10 mouse cellular contexts compared by ENCODE assay signal in genomic region chr14:11774476-11775037, GRCm38 (mm10).
DNase-seq lines count a peak whose midpoint lies in the region; ATAC-seq lines count a peak whose summit lies in the region.
"Had no signal": no experiment of that assay in that cellular context is flagged by ENCODE, and none has a peak within 500 bp of the region (broad histone marks: within the 10 kb centered on the region; RNA-seq: fewer than 3 reads in every experiment).

No protein-coding gene starts in this region.

- 0 out of 2 replicates have a peak overlapping the region, but pooled peaks have one; percentile 24 for H3K27ac ChIP-seq in lung, embryonic 15.5 days
- H3K27ac ChIP-seq: liver, embryonic 12.5 days had no signal

- no peak overlapping the region for H3K4me3 ChIP-seq in lung, embryonic 15.5 days
- H3K4me3 ChIP-seq: embryonic facial prominence, embryonic 13.5 days; liver, embryonic 12.5 days had no signal

- no peaks in the 10 kb centered on the region for H3K9me3 ChIP-seq in lung, embryonic 15.5 days
- H3K9me3 ChIP-seq: embryonic facial prominence, embryonic 13.5 days; liver, embryonic 12.5 days had no signal

- no peak overlapping the region for H3K4me2 ChIP-seq in lung, embryonic 15.5 days
- H3K4me2 ChIP-seq: liver, embryonic 12.5 days had no signal

- no peaks in the 10 kb centered on the region for H3K36me3 ChIP-seq in lung, embryonic 15.5 days
- H3K36me3 ChIP-seq: embryonic facial prominence, embryonic 13.5 days; liver, embryonic 12.5 days had no signal

- WGBS in lung, embryonic 15.5 days, result 36% methylated on average over 4 of the region's 4 CpGs

- peak; percentile 65; the same call in 1 of the 2 replicates for ATAC-seq in lung, embryonic 15.5 days (ENCODE audit: borderline replicate concordance, extremely low read depth, low FRiP score, low TSS enrichment)
- ATAC-seq: liver, embryonic 12.5 days had no signal

- DNase-seq in gastrocnemius, adult 18-20 months (ENCODE audit: low spot score), result peak; percentile 32
- DNase-seq in gastrocnemius, postnatal 4 days (ENCODE audit: low spot score in 2 of 2), result no peak
- no peak for DNase-seq in lung, postnatal 14 days
- DNase-seq in embryo, embryonic 9.5 days (ENCODE audit: extremely low spot score), result peak; percentile 19
- DNase-seq in retina, postnatal 7 days (ENCODE audit: low read depth, low spot score), result peak; percentile 19
- DNase-seq in frontal cortex, adult 2 months (ENCODE audit: extremely low spot score in 1 of 2, low spot score in 1 of 2), result no peak
- DNase-seq: right cerebral cortex, postnatal 25 days had no signal

- peaks cover 27% of the 10 kb centered on the region for H3K4me1 ChIP-seq in lung, embryonic 15.5 days

- H3K27me3 ChIP-seq in lung, embryonic 15.5 days, result no peaks in the 10 kb centered on the region
- H3K27me3 ChIP-seq: embryonic facial prominence, embryonic 13.5 days; liver, embryonic 12.5 days had no signal

- no peak overlapping the region for H3K9ac ChIP-seq in lung, embryonic 15.5 days
- H3K9ac ChIP-seq: liver, embryonic 12.5 days had no signal

Comparison
In these comparisons a context has a peak if more than half of its experiments do, and no peak if none do; other contexts are left out.
1. DNase-seq: peak in gastrocnemius, adult 18-20 months (single experiment), embryo, embryonic 9.5 days (single experiment) and retina, postnatal 7 days (single experiment); none in gastrocnemius, postnatal 4 days (0 of 2), lung, postnatal 14 days (single experiment) and frontal cortex, adult 2 months (0 of 2).